9 mouse cellular contexts compared by ENCODE assay signal in genomic region chr10:13474568-13474955, GRCm38 (mm10). TPM values are rescaled to one million over a fixed set of nuclear protein-coding genes. Genes with fewer than 3 reads are reported as not detected.
DNase-seq lines count a peak whose midpoint lies in the region; ATAC-seq lines count a peak whose summit lies in the region.
"Had no signal": no experiment of that assay in that cellular context is flagged by ENCODE, and none has a peak within 500 bp of the region (broad histone marks: within the 10 kb centered on the region; RNA-seq: fewer than 3 reads in every experiment).

No protein-coding gene starts in this region.

- peaks cover 10% of the 10 kb centered on the region for H3K4me1 ChIP-seq in heart, embryonic 13.5 days
- H3K4me1 ChIP-seq in embryonic facial prominence, embryonic 13.5 days: peaks cover 14% of the 10 kb centered on the region
- H3K4me1 ChIP-seq in midbrain, embryonic 11.5 days (ENCODE audit: control insufficient read depth, insufficient read depth, low read length): peaks cover 10% of the 10 kb centered on the region

- peaks cover 42% of the 10 kb centered on the region for H3K27me3 ChIP-seq in heart, embryonic 13.5 days (replicated peaks)
- peaks cover 51% of the 10 kb centered on the region for H3K27me3 ChIP-seq in embryonic facial prominence, embryonic 13.5 days
- peaks cover 13% of the 10 kb centered on the region; the same call in 1 of the 2 replicates for H3K27me3 ChIP-seq in midbrain, embryonic 11.5 days (ENCODE audit: control insufficient read depth, insufficient read depth, low read length)

- WGBS in heart, embryonic 13.5 days: 4% methylated on average over 10 of the region's 10 CpGs
- WGBS in embryonic facial prominence, embryonic 13.5 days: 4% methylated on average over 10 of the region's 10 CpGs
- 4% methylated on average over 10 of the region's 10 CpGs for WGBS in midbrain, embryonic 11.5 days

- H3K27ac ChIP-seq in heart, embryonic 13.5 days (replicated peaks): no peak overlapping the region
- 0 out of 2 replicates have a peak overlapping the region, but pooled peaks have one; percentile 5 for H3K27ac ChIP-seq in embryonic facial prominence, embryonic 13.5 days
- no peak overlapping the region for H3K27ac ChIP-seq in midbrain, embryonic 11.5 days (ENCODE audit: low read depth, low read length)

- H3K9me3 ChIP-seq in heart, embryonic 13.5 days: no peaks in the 10 kb centered on the region
- H3K9me3 ChIP-seq in embryonic facial prominence, embryonic 13.5 days: no peaks in the 10 kb centered on the region
- H3K9me3 ChIP-seq in midbrain, embryonic 11.5 days (ENCODE audit: control insufficient read depth, low read length): no peaks in the 10 kb centered on the region

- H3K36me3 ChIP-seq in heart, embryonic 13.5 days: no peaks in the 10 kb centered on the region
- H3K36me3 ChIP-seq in embryonic facial prominence, embryonic 13.5 days: no peaks in the 10 kb centered on the region
- no peaks in the 10 kb centered on the region for H3K36me3 ChIP-seq in midbrain, embryonic 11.5 days (ENCODE audit: control insufficient read depth, insufficient read depth, low read length)

- no peak for DNase-seq in heart, adult 18-20 months
- peak; percentile 47 for DNase-seq in kidney, adult 18-20 months
- no peak for DNase-seq in midbrain, embryonic 11.5 days (ENCODE audit: low spot score, missing footprints)
- DNase-seq in layer of hippocampus, postnatal 10 days (ENCODE audit: low spot score in 2 of 2): no peak
- no peak for DNase-seq in right cerebral cortex, postnatal 25 days
- DNase-seq in spleen, postnatal 14 days (ENCODE audit: low spot score in 2 of 2): no peak

- peak overlapping the region; percentile 98 for H3K4me2 ChIP-seq in heart, embryonic 13.5 days
- H3K4me2 ChIP-seq in embryonic facial prominence, embryonic 13.5 days: peak overlapping the region; percentile 99
- peak overlapping the region; percentile 100 for H3K4me2 ChIP-seq in midbrain, embryonic 11.5 days

- H3K4me3 ChIP-seq in heart, embryonic 13.5 days: peak overlapping the region; percentile 83
- peak overlapping the region; percentile 70 for H3K4me3 ChIP-seq in embryonic facial prominence, embryonic 13.5 days
- peak overlapping the region; percentile 66 for H3K4me3 ChIP-seq in midbrain, embryonic 11.5 days (ENCODE audit: low read depth, low read length)

- peak overlapping the region; percentile 90 for H3K9ac ChIP-seq in heart, embryonic 13.5 days
- H3K9ac ChIP-seq in embryonic facial prominence, embryonic 13.5 days: peak overlapping the region; percentile 79
- peak overlapping the region; percentile 81 for H3K9ac ChIP-seq in midbrain, embryonic 11.5 days (ENCODE audit: low read length)

- ATAC-seq in heart, embryonic 13.5 days (ENCODE audit: extremely low read depth, insufficient number of reproducible peaks, low FRiP score, low TSS enrichment): no peak
- no peak for ATAC-seq in embryonic facial prominence, embryonic 13.5 days (ENCODE audit: insufficient number of reproducible peaks, insufficient read depth, low FRiP score, low TSS enrichment, low read depth)
- no peak for ATAC-seq in midbrain, embryonic 11.5 days (ENCODE audit: low FRiP score)

RNA-seq across cellular contexts. Expression of gene Phactr2, which starts 0.3 kb away (rescaled TPM):
- polyA plus RNA-seq in heart, embryonic 13.5 days (2015; fragmentation: Nextera tagmentation; extraction: Ambion mirVana): 50.1 and 52.5 TPM in 2 replicates
- 10 to 100 TPM; 43.4 to 45.7 TPM for total RNA-seq in heart, adult 18-20 months (2021)
- polyA plus RNA-seq in embryonic facial prominence, embryonic 13.5 days (2015; fragmentation: Nextera tagmentation; extraction: Ambion mirVana): 22.9 and 24.9 TPM in 2 replicates
- polyA plus RNA-seq in midbrain, embryonic 11.5 days (2014; fragmentation: Nextera tagmentation; extraction: Ambion mirVana): 13.7 and 14.2 TPM in 2 replicates
- total RNA-seq in layer of hippocampus, postnatal 10 days (2021): 10 to 100 TPM; 23.1 to 24.5 TPM
- total RNA-seq: MEL had no signal

RNA-seq across cellular contexts. Expression of gene Fuca2, which starts 24.8 kb away (rescaled TPM):
- polyA plus RNA-seq in heart, embryonic 13.5 days (2015; fragmentation: Nextera tagmentation; extraction: Ambion mirVana): 62.3 and 70.5 TPM in 2 replicates
- 100 to 1,000 TPM; 173 to 185 TPM for total RNA-seq in heart, adult 18-20 months (2021)
- 40.5 and 49.4 TPM in 2 replicates for polyA plus RNA-seq in embryonic facial prominence, embryonic 13.5 days (2015; fragmentation: Nextera tagmentation; extraction: Ambion mirVana)
- polyA plus RNA-seq in midbrain, embryonic 11.5 days (2014; fragmentation: Nextera tagmentation; extraction: Ambion mirVana): 21.9 and 26.0 TPM in 2 replicates
- total RNA-seq in layer of hippocampus, postnatal 10 days (2021): 10 to 100 TPM; 42.4 to 43.0 TPM
